Mouse (Mus musculus): ENCODE measurements at regions not wholly inside any gene's neighbourhood (a gene's known extent, or its start where the extent isn't known, plus 50 kb on each side); places are given as distances from the start of the nearest gene placed in this dataset.

DNA sequence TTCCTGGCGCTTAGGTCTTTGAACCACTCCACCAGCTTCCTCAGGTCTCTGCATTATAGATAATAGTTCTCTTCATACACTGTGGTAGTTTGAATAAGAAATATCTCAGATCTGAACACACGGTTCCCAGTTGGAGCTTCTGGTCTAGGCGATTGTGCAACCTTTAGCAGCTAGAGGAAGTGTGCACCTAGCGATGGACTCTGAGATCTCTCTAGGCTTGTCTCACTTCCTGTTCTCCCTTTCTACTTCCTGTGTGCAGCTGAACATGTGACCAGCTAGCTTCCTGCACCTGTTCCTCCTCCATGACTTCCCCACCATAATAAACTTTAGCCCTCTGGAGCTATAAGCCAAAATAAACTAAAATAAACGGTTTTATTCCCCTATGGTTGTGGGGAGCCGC lies 62.9 kb upstream of the Cdyl2 start:
- no peak overlapping the region for H3K4me3 ChIP-seq (ENCODE audit: low read length)
- H3K36me3 ChIP-seq (ENCODE audit: control insufficient read depth, insufficient read depth, low read length) = no peaks in the 10 kb centered on the region
- H3K4me1 ChIP-seq (ENCODE audit: control insufficient read depth, insufficient read depth, low read depth, low read length) = no peaks in the 10 kb centered on the region
- 94% methylated on average over 6 of the region's 6 CpGs for WGBS
- H3K27ac ChIP-seq (ENCODE audit: low read depth, low read length) = no peak overlapping the region
- peaks cover 5% of the 10 kb centered on the region; the same call in 1 of the 2 replicates for H3K9me3 ChIP-seq (ENCODE audit: control insufficient read depth, low read length)
- no peak overlapping the region for H3K4me2 ChIP-seq (ENCODE audit: low read length)
- ATAC-seq = no peak
- H3K9ac ChIP-seq (ENCODE audit: low read depth, low read length) = no peak overlapping the region
- no peaks in the 10 kb centered on the region for H3K27me3 ChIP-seq (replicated peaks; ENCODE audit: control insufficient read depth, insufficient read depth, low read length)

GRCm38 (mm10) chr8:116793107-116793506 lies 60.3 kb upstream of the Cdyl2 start:
- no peak overlapping the region for H3K9ac ChIP-seq (ENCODE audit: low read depth, low read length)
- ATAC-seq = no peak
- 77% methylated on average over 1 of the region's 1 CpGs for WGBS
- no peaks in the 10 kb centered on the region for H3K27me3 ChIP-seq (replicated peaks; ENCODE audit: control insufficient read depth, insufficient read depth, low read length)
- no peak overlapping the region for H3K4me3 ChIP-seq (ENCODE audit: low read length)
- H3K36me3 ChIP-seq (ENCODE audit: control insufficient read depth, insufficient read depth, low read length) = no peaks in the 10 kb centered on the region
- no peak overlapping the region for H3K4me2 ChIP-seq (ENCODE audit: low read length)
- no peak overlapping the region for H3K27ac ChIP-seq (ENCODE audit: low read depth, low read length)
- H3K4me1 ChIP-seq (ENCODE audit: control insufficient read depth, insufficient read depth, low read depth, low read length) = no peaks in the 10 kb centered on the region
- peaks cover 5% of the 10 kb centered on the region; the same call in 1 of the 2 replicates for H3K9me3 ChIP-seq (ENCODE audit: control insufficient read depth, low read length)

- Histone ChIP-seq H3K4me3 (ENCODE audit: low read length) (no peak overlapping the region), H3K4me1 (ENCODE audit: control insufficient read depth, insufficient read depth, low read depth, low read length) (no peaks in the 10 kb centered on the region), H3K27me3 (replicated peaks; ENCODE audit: control insufficient read depth, insufficient read depth, low read length) (no peaks in the 10 kb centered on the region), H3K4me2 (ENCODE audit: low read length) (no peak overlapping the region), H3K27ac (ENCODE audit: low read depth, low read length) (no peak overlapping the region), H3K9ac (ENCODE audit: low read depth, low read length) (no peak overlapping the region), H3K9me3 (ENCODE audit: control insufficient read depth, low read length) (peaks cover 10% of the 10 kb centered on the region; the same call in 1 of the 2 replicates), H3K36me3 (ENCODE audit: control insufficient read depth, insufficient read depth, low read length) (no peaks in the 10 kb centered on the region)
- ATAC-seq = no peak
- WGBS = 81% methylated on average over 16 of the region's 16 CpGs
These were observed 57.5 kb upstream of the Cdyl2 start for GRCm38 (mm10) chr8:116790294-116790693.

Measured in hindbrain, embryonic 16.5 days (tissue).